Mouse (Mus musculus): Measurements from ENCODE around the gene Dennd5a. TPM values are rescaled to one million over a fixed set of nuclear protein-coding genes. Genes with fewer than 3 reads are reported as not detected.

The Dennd5a gene
- total RNA-seq, 2 experiments from 2014 or later: 139 to 164 TPM

DNA sequence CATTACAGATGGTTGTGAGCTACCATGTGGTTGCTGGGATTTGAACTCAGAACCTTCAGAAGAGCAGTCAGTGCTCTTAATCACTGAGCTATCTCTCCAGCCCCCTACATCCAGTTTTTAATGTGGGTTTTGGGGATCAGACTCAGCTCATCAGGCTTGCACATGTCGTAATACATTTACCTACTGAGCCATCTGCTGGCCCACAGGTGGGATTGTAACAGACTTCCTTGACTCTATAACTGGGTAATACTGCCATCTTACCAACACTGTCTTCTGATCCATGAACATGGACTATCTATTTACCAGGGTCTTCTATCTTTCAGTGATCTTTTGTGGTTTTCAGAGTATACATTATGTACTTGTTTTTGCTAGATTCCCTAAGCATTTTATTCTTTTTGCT lies 74.0 kb downstream of the Dennd5a start:
- no peak for DNase-seq (ENCODE audit: low spot score in 2 of 2)

- no peak for DNase-seq (ENCODE audit: low spot score in 2 of 2)
Measured at GRCm38 (mm10) chr7:109882574-109882973, 77.7 kb downstream of the Dennd5a start.

DNA sequence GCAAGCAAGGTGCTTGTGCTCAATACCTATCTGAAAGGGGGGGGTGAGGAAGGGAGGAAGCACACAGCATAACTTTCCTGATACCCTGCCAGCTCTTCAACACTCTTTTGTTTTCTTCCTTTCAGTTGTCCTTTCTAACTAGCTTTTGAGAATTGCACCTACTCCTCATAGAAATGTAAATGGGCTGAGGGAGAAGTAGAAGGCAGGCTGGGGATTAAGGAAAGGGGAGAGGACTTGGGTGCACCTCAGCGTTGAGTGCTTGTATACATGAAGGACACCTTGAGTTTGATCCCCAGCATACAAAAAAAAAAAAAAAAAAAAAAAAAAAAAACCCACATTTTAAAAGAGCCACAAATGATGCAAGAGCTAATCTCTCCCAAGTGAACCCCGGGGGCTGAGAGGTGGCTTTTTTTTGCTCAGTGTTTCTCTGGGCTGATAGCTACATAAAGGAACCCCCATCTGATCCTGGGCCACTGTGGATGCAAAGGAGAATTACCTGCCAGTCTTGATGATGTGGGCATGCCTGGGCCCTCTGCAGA lies 78.6 kb downstream of the Dennd5a start:
- DNase-seq (ENCODE audit: low spot score in 2 of 2): no peak

DNA sequence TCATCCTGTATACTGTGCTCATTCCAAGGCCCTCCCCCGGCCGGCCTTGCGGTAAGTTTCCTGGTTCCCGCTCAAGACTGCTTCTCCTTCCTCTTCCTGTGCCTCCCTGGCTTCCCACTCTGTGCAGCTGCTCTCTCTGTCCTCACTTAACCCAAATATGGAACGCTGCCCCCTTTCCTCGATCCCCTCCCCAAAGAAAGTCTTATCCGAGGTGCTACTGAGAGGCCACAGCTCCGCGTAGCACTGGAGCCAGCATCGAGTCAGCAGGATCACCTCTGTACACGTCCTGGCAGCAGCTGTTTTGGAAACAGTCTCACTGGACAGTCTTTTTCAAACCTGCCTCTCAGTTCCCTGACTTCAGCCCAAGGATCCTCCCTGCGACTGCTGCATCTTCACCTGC lies 81.1 kb downstream of the Dennd5a start:
- DNase-seq (ENCODE audit: low spot score in 2 of 2): no peak

DNA sequence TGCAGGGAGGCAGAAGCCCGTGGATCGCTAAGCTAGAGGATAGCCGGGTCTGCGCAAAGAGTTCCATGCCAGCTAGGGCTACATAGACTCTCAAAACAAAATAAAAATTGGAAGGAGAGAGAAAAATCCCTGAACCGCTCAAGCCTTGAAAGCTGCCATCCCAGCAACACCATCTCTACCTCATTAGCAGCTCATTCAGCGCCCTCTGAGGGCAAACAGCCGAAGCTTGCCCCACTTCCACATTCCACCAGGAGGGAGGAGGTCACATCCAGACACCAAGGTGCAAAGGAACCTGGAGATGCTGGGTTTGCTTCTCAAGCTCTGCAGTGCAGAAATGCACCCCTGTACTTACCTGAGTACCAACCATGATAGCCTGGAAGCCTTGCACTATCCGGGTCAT lies 84.2 kb downstream of the Dennd5a start:
- DNase-seq (ENCODE audit: low spot score in 2 of 2): no peak

DNA sequence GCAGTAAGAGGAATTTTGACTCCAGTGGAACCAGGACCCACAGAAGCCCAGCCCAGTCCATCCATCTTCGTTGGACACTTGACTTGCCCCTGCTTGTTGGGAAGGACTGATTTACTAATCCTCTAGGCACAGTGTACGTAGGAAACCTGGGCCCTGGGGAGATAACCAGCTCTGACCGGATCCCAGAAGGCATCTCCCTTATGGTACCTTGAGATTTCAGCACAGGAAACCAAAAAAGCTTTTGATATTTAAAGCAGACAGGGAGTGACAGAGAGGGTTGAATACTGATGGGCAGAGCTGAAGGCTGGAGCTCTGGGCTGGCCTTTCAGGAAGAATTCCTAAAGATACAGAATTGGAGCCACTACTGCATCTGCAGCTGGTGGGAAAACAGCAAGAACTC lies 84.7 kb downstream of the Dennd5a start:
- no peak for DNase-seq (ENCODE audit: low spot score in 2 of 2)

GRCm38 (mm10) chr7:109875033-109875432 lies 85.2 kb downstream of the Dennd5a start:
- no peak for DNase-seq (ENCODE audit: low spot score in 2 of 2)

GRCm38 (mm10) chr7:109873170-109873569 lies 87.1 kb downstream of the Dennd5a start:
- DNase-seq (ENCODE audit: low spot score in 2 of 2): no peak

- no peak for DNase-seq (ENCODE audit: low spot score in 2 of 2)
Measured at GRCm38 (mm10) chr7:109871232-109871631, 89.0 kb downstream of the Dennd5a start.

DNA sequence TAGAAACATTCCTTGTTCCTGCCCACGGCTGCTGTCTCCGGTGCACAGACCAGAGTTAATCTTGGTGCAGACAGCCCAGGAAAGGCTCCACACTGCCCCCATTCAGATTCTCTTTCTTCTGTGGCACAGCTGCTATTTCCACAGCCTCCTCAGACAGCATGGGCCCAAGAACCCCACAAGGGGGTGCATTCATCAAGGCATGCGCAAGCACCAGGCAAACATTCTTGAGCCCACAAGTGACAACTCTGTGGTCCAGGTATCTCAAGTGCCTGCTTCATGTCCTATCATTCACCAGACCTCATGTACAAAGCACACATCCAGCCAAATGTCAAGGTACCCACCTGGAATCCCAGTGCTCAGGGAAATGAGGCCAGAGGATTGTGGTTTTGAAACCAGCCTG lies 91.8 kb downstream of the Dennd5a start:
- DNase-seq (ENCODE audit: low spot score in 2 of 2): no peak

- no peak for DNase-seq (ENCODE audit: low spot score in 2 of 2)
Measured at GRCm38 (mm10) chr7:109866643-109867042, 93.6 kb downstream of the Dennd5a start.

- no peak for DNase-seq (ENCODE audit: low spot score in 2 of 2)
Measured at GRCm38 (mm10) chr7:109865370-109866229, 94.7 kb downstream of the Dennd5a start, which contains the start of gene Scube2. TSS of gene Scube2 (minus strand) at chr7:109865679.

DNA sequence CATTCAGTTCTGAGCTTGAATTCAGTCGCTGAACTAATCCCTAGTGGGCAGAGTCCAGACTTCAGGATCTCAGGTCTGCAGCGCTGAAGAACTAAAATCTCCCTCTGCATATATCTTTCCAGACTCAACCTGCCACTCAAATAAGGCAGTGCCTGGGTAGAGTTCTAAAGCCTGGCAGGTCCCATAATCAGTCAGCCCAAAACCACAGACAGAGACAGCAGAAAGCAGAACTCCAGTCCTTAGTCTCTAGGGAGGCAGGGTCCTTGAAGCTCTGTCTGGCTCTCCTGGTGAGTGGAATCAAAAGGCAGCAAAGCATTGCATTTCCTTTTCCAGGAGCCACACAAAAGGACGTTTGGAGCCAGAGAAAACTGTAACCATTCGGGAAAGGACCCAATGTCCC lies 96.7 kb downstream of the Dennd5a start:
- no peak for DNase-seq (ENCODE audit: low spot score in 2 of 2)

DNA sequence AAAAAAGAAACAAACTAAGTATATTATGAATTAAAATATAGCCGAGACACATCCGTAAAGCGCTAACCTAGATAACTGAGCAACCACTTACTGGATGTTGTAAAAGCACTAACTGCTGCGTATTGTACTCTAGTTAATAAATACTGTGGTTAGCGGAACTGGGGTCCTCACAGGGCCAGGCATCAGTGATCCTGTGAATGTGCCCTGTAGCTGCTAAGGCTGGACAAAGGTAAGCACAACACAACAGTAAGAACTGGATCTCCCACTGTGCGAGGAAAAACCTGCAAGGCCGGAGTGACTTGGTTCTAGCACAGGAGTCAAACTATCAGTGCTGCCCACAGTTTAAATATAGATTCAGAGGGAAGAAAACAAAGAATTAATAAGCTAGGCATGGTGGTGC lies 100.1 kb downstream of the Dennd5a start:
- DNase-seq (ENCODE audit: low spot score in 2 of 2): no peak

DNA sequence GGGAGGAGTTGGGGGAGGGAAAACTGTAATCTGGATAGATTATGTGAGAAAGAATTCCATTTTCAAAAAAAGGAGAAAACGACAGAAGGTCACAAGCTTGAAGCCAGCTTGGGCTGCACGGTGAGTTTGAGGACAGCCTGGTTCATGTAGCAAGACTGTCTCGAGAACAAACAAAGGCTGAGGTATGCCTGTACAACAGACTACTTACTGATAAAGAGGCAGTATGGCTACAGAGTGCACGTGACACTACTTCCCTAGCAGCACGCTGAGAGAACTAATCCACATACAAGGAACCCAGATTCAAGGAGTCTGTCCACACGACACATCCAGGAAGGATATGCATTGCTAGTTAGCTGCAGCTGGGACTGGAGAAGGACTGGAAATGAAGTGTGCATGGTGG lies 100.9 kb downstream of the Dennd5a start:
- DNase-seq (ENCODE audit: low spot score in 2 of 2): no peak

- DNase-seq (ENCODE audit: low spot score in 2 of 2): no peak
Measured at GRCm38 (mm10) chr7:109852752-109853212, 107.5 kb downstream of the Dennd5a start.

- DNase-seq (ENCODE audit: low spot score in 2 of 2): no peak
Measured at GRCm38 (mm10) chr7:109852017-109852416, 108.3 kb downstream of the Dennd5a start.

DNA sequence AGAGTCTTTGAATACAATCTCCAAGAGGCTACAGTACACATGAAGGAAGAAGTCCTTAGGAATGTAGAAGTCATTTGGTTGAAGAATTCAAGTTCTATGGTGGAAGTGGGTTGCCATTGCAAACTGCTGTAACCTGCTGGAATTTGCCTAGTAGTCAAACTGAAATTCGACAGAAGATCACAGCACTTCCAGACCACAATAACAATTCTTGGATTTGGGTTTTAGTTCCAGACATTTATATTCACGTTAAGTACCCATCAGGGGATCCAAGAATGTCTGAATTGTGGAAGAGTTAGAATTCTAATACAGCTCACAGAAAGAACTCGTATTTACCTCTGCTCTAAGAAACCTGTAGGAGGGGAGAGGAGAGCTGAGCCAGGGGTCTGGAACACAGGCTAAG lies 109.7 kb downstream of the Dennd5a start:
- no peak for DNase-seq (ENCODE audit: low spot score in 2 of 2)

GRCm38 (mm10) chr7:109849750-109850434 lies 110.4 kb downstream of the Dennd5a start:
- no peak for DNase-seq (ENCODE audit: low spot score in 2 of 2)

- no peak for DNase-seq (ENCODE audit: low spot score in 2 of 2)
Measured at GRCm38 (mm10) chr7:109848867-109849733, 111.2 kb downstream of the Dennd5a start.

GRCm38 (mm10) chr7:109844100-109844499 lies 116.2 kb downstream of the Dennd5a start:
- DNase-seq (ENCODE audit: low spot score in 2 of 2): no peak

Measured in layer of hippocampus, postnatal 10 days (tissue).